Mouse (Mus musculus) kidney, embryonic 14.5 days (tissue): Measurements from ENCODE around the gene Ets1. TPM values are rescaled to one million over a fixed set of nuclear protein-coding genes. Genes with fewer than 3 reads are reported as not detected.

ENCODE experiments used
- ATAC-seq: fragments of 200-750 bp; cut with Nextera tagmentation; 2 replicates; pipeline ENCODE4 v1.8.0; 2017; ENCODE audit warnings: moderate number of reproducible peaks, mild to moderate bottlenecking, moderate TSS enrichment, moderate library complexity; ENCODE audit not compliant: low FRiP score, low TSS enrichment
- H3K27ac ChIP-seq: fragments of 300-500 bp; sonication (generic); 2 replicates; pipeline ENCODE4 v1.5.1; 2014; ENCODE audit warnings: low read depth, mild to moderate bottlenecking, low read length, moderate library complexity, mixed read lengths
- H3K27me3 ChIP-seq: fragments of 300-500 bp; sonication (generic); 2 replicates; pipeline ENCODE4 v1.6.1; 2014; ENCODE audit warnings: mild to moderate bottlenecking, low read length; ENCODE audit not compliant: control insufficient read depth, insufficient read depth
- H3K36me3 ChIP-seq: fragments of 300-500 bp; sonication (generic); 2 replicates; pipeline ENCODE4 v1.6.1; 2014; ENCODE audit warnings: low read length, mixed read lengths; ENCODE audit not compliant: control insufficient read depth, insufficient read depth
- H3K4me1 ChIP-seq: fragments of 300-500 bp; sonication (generic); 2 replicates; pipeline ENCODE4 v1.6.1; 2014; ENCODE audit warnings: low read length, mixed read lengths; ENCODE audit not compliant: control insufficient read depth, insufficient read depth
- H3K4me2 ChIP-seq: fragments of 300-500 bp; sonication (generic); replicated peaks from 2 replicates; pipeline ENCODE4 v1.6.1; 2014; ENCODE audit warnings: low read depth, mild to moderate bottlenecking, low read length
- H3K4me3 ChIP-seq: fragments of 300-500 bp; sonication (generic); 2 replicates; pipeline ENCODE4 v1.5.1; 2014; ENCODE audit warnings: mild to moderate bottlenecking, low read length
- H3K9ac ChIP-seq: fragments of 300-500 bp; sonication (generic); 2 replicates; pipeline ENCODE4 v1.6.1; 2014; ENCODE audit warnings: low read depth, mild to moderate bottlenecking, low read length, moderate library complexity
- H3K9me3 ChIP-seq: fragments of 300-500 bp; sonication (generic); 2 replicates; pipeline ENCODE4 v1.6.1; 2016; ENCODE audit warnings: low read length; ENCODE audit not compliant: control insufficient read depth
- WGBS: fragments of 180-500 bp; shearing (Covaris S2); extraction: QIAGEN DNeasy Blood & Tissue Kit; methylation state at CpG from one replicate; pipeline ENCODE4 v1.1.7; 2014; 5-methylcytosine and 5-hydroxymethylcytosine counted together
- polyA plus RNA-seq: library from polyadenylated mRNA; unstranded; fragments of >200 nt; fragmentation: Nextera tagmentation; extraction: Ambion mirVana; gene quantifications from 2 replicates; pipeline ENCODE4 v1.2.1, GENCODE M21; 2014

Ets1 gene
- polyA plus RNA-seq, 1 experiment from 2014 or later: 58.0 TPM

DNA sequence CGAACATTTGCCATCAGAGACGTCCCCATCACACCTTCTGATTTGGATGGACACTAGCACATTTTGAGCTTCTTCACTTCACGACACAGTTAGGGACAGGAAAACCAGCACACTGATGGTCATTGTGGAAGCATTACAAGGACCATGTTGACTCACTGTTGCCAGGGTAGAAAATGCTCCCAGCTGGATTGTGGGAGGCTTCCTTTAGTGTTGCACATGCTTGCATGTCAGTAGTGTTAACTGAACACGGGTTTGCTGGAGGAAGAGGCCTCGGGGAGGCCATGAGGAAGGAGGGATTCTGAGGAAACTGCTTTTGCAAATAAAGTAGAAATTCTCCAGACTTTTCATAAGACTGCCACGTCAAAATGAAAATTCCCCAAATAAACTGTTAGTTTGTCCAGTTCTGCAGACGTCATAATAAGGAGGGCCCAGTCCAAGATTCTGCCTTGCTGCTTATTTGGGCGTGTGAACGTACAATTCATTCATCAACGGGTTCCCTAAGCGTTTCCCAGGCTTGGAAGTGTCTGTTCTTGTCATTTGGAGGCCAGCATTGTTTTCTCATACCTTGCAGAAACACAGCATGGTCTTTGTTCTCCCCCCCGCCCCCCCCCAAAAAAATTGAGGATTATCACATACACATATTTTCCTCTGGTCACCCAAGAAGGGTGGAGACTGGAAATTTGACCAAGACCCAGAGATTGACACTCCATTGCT, 58.2 kb downstream of the Ets1 start:
- H3K9me3 ChIP-seq: no peaks in the 10 kb centered on the region
- H3K27me3 ChIP-seq: no peaks in the 10 kb centered on the region
- no peak overlapping the region for H3K4me3 ChIP-seq
- no peak overlapping the region for H3K27ac ChIP-seq
- H3K4me1 ChIP-seq: peaks cover 4% of the 10 kb centered on the region; the same call in 1 of the 2 replicates
- no peak for ATAC-seq
- H3K9ac ChIP-seq: no peak overlapping the region
- H3K4me2 ChIP-seq: no peak overlapping the region
- WGBS: 79% methylated on average over 12 of the region's 12 CpGs
- peaks cover under 1% of the 10 kb centered on the region; the same call in 1 of the 2 replicates for H3K36me3 ChIP-seq

- peaks cover 3% of the 10 kb centered on the region; the same call in 1 of the 2 replicates for H3K36me3 ChIP-seq
- H3K4me3 ChIP-seq: peak overlapping the region; percentile 73
- peaks cover 4% of the 10 kb centered on the region; the same call in 1 of the 2 replicates for H3K4me1 ChIP-seq
- peak overlapping the region; percentile 94 for H3K4me2 ChIP-seq
- no peak overlapping the region; the same call in 1 of the 2 replicates for H3K27ac ChIP-seq
- peak overlapping the region; percentile 80 for H3K9ac ChIP-seq
- H3K27me3 ChIP-seq: no peaks in the 10 kb centered on the region
- ATAC-seq: no peak; the same call in 1 of the 2 replicates
- WGBS: 54% methylated on average over 4 of the region's 4 CpGs
- H3K9me3 ChIP-seq: no peaks in the 10 kb centered on the region
Observed at GRCm38 (mm10) chr9:32694916-32695490, 59.0 kb downstream of the Ets1 start.

- H3K36me3 ChIP-seq: peaks cover 3% of the 10 kb centered on the region; the same call in 1 of the 2 replicates
- peaks cover 4% of the 10 kb centered on the region; the same call in 1 of the 2 replicates for H3K4me1 ChIP-seq
- ATAC-seq: peak; percentile 99
- peak overlapping the region; percentile 86 for H3K27ac ChIP-seq
- H3K27me3 ChIP-seq: no peaks in the 10 kb centered on the region
- H3K4me2 ChIP-seq: peak overlapping the region; percentile 94
- H3K9ac ChIP-seq: peak overlapping the region; percentile 80
- WGBS: under 1% methylated on average over 63 of the region's 67 CpGs
- H3K9me3 ChIP-seq: no peaks in the 10 kb centered on the region
- H3K4me3 ChIP-seq: peak overlapping the region; percentile 73
Observed at GRCm38 (mm10) chr9:32695492-32696190, 59.6 kb downstream of the Ets1 start.

DNA sequence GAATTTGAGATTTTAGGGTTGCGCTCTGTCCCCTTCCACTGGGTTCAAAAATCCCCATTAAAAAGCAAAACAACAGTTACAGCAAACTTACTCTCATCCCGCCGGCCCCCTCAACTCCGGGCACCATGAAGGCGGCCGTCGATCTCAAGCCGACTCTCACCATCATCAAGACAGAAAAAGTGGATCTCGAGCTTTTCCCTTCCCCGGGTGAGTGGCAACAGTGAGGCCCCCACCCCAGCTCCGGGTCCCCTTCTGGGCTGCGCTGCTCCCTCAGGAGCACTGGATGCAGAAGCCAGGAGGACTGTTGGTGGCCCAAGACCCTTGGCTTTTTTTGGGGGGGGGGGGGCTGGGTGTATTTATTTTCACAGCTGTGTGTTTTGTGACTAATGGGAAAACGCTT, 60.2 kb downstream of the Ets1 start:
- no peaks in the 10 kb centered on the region for H3K9me3 ChIP-seq
- no peaks in the 10 kb centered on the region for H3K27me3 ChIP-seq
- no peak; the same call in 1 of the 2 replicates for ATAC-seq
- peaks cover 3% of the 10 kb centered on the region; the same call in 1 of the 2 replicates for H3K36me3 ChIP-seq
- H3K27ac ChIP-seq: peak overlapping the region; percentile 86
- peaks cover 4% of the 10 kb centered on the region; the same call in 1 of the 2 replicates for H3K4me1 ChIP-seq
- 0% methylated on average over 13 of the region's 13 CpGs for WGBS
- H3K4me3 ChIP-seq: peak overlapping the region; percentile 73
- peak overlapping the region; percentile 94 for H3K4me2 ChIP-seq
- peak overlapping the region; percentile 80 for H3K9ac ChIP-seq

DNA sequence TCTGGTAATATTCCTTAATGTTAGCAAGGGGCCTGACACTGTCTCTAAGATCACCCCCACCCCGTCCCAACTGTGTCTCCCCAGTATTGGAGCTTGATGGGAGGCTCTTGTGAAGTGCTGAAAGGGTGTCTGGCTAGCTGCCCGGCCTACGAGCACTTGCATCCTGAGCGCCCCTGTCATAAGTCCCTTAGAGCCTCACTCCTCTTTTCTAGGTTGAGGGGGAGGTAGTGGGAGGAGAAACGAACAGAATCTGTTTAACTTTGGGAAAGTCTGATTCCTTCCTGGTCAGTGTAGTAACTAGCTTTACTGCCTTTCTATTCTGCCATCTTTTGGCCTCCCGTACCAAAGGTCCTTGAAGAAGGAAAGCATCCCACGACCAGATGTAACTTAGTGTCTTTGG, 60.7 kb downstream of the Ets1 start:
- Histone ChIP-seq H3K4me2 (peak overlapping the region; percentile 94), H3K36me3 (peaks cover 3% of the 10 kb centered on the region; the same call in 1 of the 2 replicates), H3K4me3 (peak overlapping the region; percentile 73), H3K27me3 (no peaks in the 10 kb centered on the region), H3K27ac (peak overlapping the region; percentile 86; the same call in 1 of the 2 replicates), H3K4me1 (peaks cover 4% of the 10 kb centered on the region; the same call in 1 of the 2 replicates), H3K9me3 (no peaks in the 10 kb centered on the region), H3K9ac (peak overlapping the region; percentile 80)
- ATAC-seq: no peak
- 6% methylated on average over 7 of the region's 7 CpGs for WGBS

GRCm38 (mm10) chr9:32697291-32698110, 61.5 kb downstream of the Ets1 start:
- no peak for ATAC-seq
- Histone ChIP-seq H3K27ac (peak overlapping the region; percentile 86; the same call in 1 of the 2 replicates), H3K4me2 (peak overlapping the region; percentile 94), H3K4me1 (peaks cover 10% of the 10 kb centered on the region), H3K27me3 (no peaks in the 10 kb centered on the region), H3K36me3 (peaks cover 3% of the 10 kb centered on the region; the same call in 1 of the 2 replicates), H3K4me3 (peak overlapping the region; percentile 73), H3K9ac (peak overlapping the region; percentile 80), H3K9me3 (no peaks in the 10 kb centered on the region)
- WGBS: 45% methylated on average over 9 of the region's 9 CpGs

DNA sequence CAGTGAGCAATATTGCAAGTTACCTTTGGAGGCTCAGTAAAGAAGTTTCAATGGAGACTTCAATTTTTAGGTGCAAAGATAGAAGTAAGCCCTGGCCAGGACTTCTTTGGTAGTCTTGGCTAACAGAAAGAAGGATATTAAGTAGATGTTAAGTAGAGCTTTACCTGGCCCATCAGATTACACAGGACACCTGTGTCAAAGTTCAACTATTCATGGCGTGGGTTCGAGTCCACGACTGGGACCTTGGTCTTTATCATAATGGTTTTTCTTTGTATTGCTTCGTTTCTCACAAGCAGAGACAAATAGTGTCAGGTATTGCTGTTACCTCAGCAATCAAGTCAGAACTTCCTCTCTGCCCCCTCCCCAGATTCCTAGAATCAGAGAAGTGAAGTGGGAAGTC, 62.7 kb downstream of the Ets1 start:
- peaks cover 13% of the 10 kb centered on the region for H3K4me1 ChIP-seq
- peaks cover 3% of the 10 kb centered on the region; the same call in 1 of the 2 replicates for H3K36me3 ChIP-seq
- no peaks in the 10 kb centered on the region for H3K27me3 ChIP-seq
- peak overlapping the region; percentile 11; the same call in 1 of the 2 replicates for H3K4me3 ChIP-seq
- H3K9ac ChIP-seq: no peak overlapping the region
- no peaks in the 10 kb centered on the region for H3K9me3 ChIP-seq
- H3K4me2 ChIP-seq: peak overlapping the region; percentile 17
- no peak overlapping the region for H3K27ac ChIP-seq
- no peak for ATAC-seq
- 84% methylated on average over 4 of the region's 4 CpGs for WGBS

DNA sequence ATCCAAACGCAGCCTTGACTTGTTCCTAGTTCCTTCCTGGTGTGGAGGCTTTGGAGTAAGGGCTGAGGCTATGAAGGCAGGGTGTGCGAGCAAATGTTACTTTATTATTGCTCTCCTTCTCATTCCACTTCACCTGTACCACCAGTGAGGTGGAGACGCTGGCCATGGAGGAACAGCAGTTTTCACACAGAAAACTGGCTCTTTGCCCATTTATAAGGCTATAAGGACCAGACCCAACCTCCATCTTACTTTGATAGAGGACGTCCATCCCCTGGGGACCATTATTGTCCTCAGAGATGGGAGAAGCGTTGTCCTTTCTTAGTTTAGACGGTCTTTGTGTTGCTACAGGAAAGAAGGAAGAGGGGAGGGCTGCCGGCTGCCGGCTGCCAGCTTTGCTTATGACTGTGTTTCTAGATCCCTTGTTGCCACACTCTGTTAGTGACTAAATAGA, 63.4 kb downstream of the Ets1 start:
- Histone ChIP-seq H3K4me3 (peak overlapping the region; percentile 11; the same call in 1 of the 2 replicates), H3K4me2 (peak overlapping the region; percentile 17), H3K27me3 (no peaks in the 10 kb centered on the region), H3K4me1 (peaks cover 13% of the 10 kb centered on the region), H3K9ac (0 out of 2 replicates have a peak overlapping the region, but pooled peaks have one; percentile 19), H3K36me3 (peaks cover 3% of the 10 kb centered on the region; the same call in 1 of the 2 replicates), H3K9me3 (no peaks in the 10 kb centered on the region), H3K27ac (no peak overlapping the region)
- WGBS: 72% methylated on average over 8 of the region's 8 CpGs
- ATAC-seq: no peak
